Mouse (Mus musculus) CD4-positive, CD25-positive, alpha-beta regulatory T cell, adult 2 months (primary cell): ENCODE results near the gene Snai1.

ENCODE experiments used
- DNase-seq: peaks from one replicate; pipeline ENCODE4 v3.0.0-alpha.2; 2012; ENCODE audit warnings: low read depth, low spot score

Snai1 gene

GRCm38 (mm10) chr2:167519606-167520252 is 18.3 kb upstream of the Snai1 start:
- DNase-seq = peak; percentile 59

- peak; percentile 63 for DNase-seq
Observed at GRCm38 (mm10) chr2:167528278-167528677, 9.7 kb upstream of the Snai1 start.

- no peak for DNase-seq
Observed at GRCm38 (mm10) chr2:167529935-167530513, 8.0 kb upstream of the Snai1 start.

- no peak for DNase-seq
Observed at GRCm38 (mm10) chr2:167530536-167530935, 7.5 kb upstream of the Snai1 start.

- DNase-seq = peak; percentile 79
Observed at GRCm38 (mm10) chr2:167532131-167532530, 5.9 kb upstream of the Snai1 start.

GRCm38 (mm10) chr2:167533880-167534279 is 4.1 kb upstream of the Snai1 start:
- DNase-seq = peak; percentile 47

GRCm38 (mm10) chr2:167536320-167536945 is 1.6 kb upstream of the Snai1 start:
- DNase-seq = no peak

- DNase-seq = no peak
Observed at GRCm38 (mm10) chr2:167538671-167539306, 794 bp downstream of the Snai1 start.

GRCm38 (mm10) chr2:167539536-167540476 is 1.8 kb downstream of the Snai1 start:
- DNase-seq = no peak

GRCm38 (mm10) chr2:167540477-167541110 is 2.6 kb downstream of the Snai1 start:
- DNase-seq = no peak

- no peak for DNase-seq
Observed at GRCm38 (mm10) chr2:167541324-167541723, 3.3 kb downstream of the Snai1 start.

GRCm38 (mm10) chr2:167541761-167542160 is 3.8 kb downstream of the Snai1 start:
- DNase-seq = no peak

- no peak for DNase-seq
Observed at GRCm38 (mm10) chr2:167542361-167542760, 4.4 kb downstream of the Snai1 start.

GRCm38 (mm10) chr2:167543121-167544003 is 5.4 kb downstream of the Snai1 start:
- no peak for DNase-seq

- no peak for DNase-seq
Observed at GRCm38 (mm10) chr2:167544004-167544356, 6.0 kb downstream of the Snai1 start.

GRCm38 (mm10) chr2:167544456-167544855 is 6.5 kb downstream of the Snai1 start:
- no peak for DNase-seq

- DNase-seq = no peak
Observed at GRCm38 (mm10) chr2:167546447-167547195, 8.6 kb downstream of the Snai1 start.

- DNase-seq = no peak
Observed at GRCm38 (mm10) chr2:167547444-167547843, 9.4 kb downstream of the Snai1 start.

- DNase-seq = no peak
Observed at GRCm38 (mm10) chr2:167548961-167549360, 11.0 kb downstream of the Snai1 start.
